Mouse (Mus musculus) thymus, adult 2 months (tissue): Measurements from ENCODE around the gene 1700021F05Rik.

Source experiments
- CTCF ChIP-seq: fragments of 200-500 bp; IDR thresholded peaks from 2 replicates; pipeline ENCODE4 v1.5.1; 2012; ENCODE audit warnings: mild to moderate bottlenecking, control low read depth, low read length, moderate library complexity, borderline replicate concordance; ENCODE audit not compliant: control insufficient read depth, poor library complexity, insufficient read depth; ENCODE audit errors: extremely low read depth
- POLR2A ChIP-seq: fragments of 200-500 bp; IDR thresholded peaks from 2 replicates; pipeline ENCODE4 v1.6.1; 2012; ENCODE audit warnings: mild to moderate bottlenecking, low read length, control low read depth, moderate library complexity; ENCODE audit not compliant: control insufficient read depth, poor library complexity, insufficient read depth; ENCODE audit errors: extremely low read depth

- TF ChIP-seq CTCF: no peak
- no peak for TF ChIP-seq POLR2A
Observed at GRCm38 (mm10) chr10:43518368-43518767, 22.4 kb downstream of the 1700021F05Rik start.
